Mouse (Mus musculus) kidney, postnatal 25 days (tissue): ENCODE data around the gene Vwa7.
"Not testable (repeated sequence)": the region's sequence is repeated elsewhere in the genome, so short reads cannot be mapped to it uniquely, and the experiment has no call there.

Experiments used
- DNase-seq, 2 experiments: peaks; one replicate each; pipeline ENCODE4 v3.0.0; 2021; ENCODE audit warnings: mixed read lengths in 2 of 2

Gene Vwa7

DNA sequence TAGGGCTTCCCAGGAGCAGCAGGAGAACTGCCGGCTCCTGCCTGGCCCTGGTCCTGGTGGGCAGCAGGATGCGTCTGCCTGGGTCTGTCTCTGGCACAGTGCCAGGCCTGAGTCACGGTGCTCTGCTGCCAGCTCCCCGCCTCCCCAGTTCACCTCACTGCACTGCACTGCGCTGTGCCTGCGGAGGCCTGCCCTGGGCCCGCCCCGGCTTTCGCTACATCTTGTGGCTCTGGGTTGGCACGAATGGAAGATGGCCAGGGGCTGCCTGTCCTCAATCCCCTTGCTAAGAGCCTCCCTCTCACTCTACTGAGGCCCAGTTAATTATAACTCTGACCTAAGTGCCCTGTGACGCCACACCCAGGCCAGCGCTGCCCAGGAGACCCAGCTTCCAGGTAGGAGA is at the start of gene Vwa7:
Gene Vwa7, plus strand, starts transcription at position 204 of the 400 bp plus-strand sequence.
- DNase-seq, result peak; percentile 27 to 64

DNA sequence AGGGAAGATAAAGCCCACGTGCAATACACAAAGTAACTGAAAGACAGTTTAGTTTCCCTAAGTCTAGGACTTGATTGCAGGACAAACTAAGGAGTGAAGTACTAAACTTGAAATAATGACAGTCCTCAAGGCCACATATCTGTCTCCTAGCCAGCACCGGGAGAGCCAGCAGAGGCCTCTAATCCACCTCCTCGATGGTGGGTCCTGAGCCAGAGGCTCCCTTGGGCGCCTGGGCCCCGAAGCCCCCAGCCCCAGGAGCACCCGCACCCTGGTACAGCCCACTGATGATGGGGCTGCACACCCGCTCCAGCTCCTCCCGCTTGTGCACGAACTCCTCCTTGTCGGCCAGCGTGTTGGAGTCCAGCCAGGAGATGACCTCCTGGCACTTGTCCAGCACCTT is 46.6 kb upstream of the Vwa7 start, which contains the start of gene Gm20481:
Gene Gm20481, plus strand, starts transcription at position 91 of the 400 bp plus-strand sequence.
- DNase-seq, result not testable (repeated sequence)

DNA sequence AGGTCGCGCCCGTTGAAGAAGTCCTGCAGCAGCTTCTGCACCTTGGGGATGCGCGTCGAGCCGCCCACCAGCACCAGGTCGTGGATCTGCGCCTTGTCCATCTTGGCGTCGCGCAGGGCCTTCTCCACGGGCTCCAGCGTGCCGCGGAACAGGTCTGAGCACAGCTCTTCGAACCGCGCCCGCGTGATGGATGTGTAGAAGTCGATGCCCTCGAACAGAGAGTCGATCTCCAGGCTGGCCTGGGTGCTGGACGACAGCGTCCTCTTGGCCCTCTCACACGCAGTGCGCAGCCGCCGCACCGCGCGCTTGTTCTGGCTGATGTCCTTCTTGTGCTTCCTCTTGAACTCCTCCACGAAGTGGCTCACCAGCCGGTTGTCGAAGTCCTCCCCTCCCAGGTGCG is 45.5 kb upstream of the Vwa7 start:
- DNase-seq, result not testable (repeated sequence)

DNA sequence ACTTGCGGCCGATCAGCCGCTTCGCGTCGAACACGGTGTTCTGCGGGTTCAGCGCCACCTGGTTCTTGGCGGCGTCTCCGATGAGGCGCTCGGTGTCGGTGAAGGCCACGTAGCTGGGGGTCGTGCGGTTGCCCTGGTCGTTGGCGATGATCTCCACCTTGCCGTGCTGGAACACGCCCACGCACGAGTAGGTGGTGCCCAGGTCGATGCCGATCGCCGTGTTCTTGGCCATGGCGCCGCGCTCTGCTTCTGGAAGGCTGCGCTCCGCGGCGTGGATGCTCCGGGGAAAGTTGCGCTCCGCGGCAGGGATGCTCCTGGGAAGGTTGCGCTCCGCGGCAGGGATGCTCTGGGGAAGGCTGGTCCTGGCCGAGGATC is 44.7 kb upstream of the Vwa7 start:
- not testable (repeated sequence) for DNase-seq

DNA sequence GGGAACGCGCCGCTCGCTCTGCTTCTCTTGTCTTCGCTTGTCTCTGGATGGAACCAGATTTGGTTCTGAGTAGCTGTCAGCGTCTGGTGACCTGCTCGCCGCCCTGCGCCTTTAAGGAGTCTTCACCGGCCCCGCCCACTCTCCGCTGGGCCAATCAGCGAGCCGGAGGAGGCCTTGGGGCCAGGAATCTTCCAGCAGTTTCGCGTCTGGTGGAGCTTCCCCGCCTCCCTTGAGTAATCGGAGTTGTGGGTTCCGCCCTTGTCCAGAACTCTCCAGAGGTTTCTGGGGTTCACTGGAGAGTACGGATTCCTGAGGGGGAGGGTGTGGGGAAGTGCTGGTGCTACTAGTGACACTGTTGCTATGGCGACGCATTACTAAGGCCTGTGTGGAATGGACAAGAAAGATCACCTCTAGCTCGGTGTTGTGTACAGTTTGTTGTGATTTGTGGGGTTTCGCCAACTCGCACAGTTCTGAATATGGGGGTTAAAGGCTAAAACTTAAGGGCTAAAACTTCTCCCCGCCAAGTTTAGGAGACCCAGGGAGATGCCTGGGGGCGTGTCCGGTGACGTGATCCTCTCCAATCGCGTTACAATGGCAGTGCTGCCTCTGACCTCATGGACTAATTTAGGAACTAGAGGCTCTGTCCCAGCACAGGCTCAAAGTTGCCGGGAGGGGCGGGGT is 44.2 kb upstream of the Vwa7 start, which contains the start of the genes Hspa1a and Hspa1l:
Gene Hspa1a, minus strand, starts transcription at position 88 of the 681 bp plus-strand sequence.
Gene Hspa1l, plus strand, starts transcription at position 635 of the 681 bp plus-strand sequence.
- peak; percentile 90 to 94 for DNase-seq

DNA sequence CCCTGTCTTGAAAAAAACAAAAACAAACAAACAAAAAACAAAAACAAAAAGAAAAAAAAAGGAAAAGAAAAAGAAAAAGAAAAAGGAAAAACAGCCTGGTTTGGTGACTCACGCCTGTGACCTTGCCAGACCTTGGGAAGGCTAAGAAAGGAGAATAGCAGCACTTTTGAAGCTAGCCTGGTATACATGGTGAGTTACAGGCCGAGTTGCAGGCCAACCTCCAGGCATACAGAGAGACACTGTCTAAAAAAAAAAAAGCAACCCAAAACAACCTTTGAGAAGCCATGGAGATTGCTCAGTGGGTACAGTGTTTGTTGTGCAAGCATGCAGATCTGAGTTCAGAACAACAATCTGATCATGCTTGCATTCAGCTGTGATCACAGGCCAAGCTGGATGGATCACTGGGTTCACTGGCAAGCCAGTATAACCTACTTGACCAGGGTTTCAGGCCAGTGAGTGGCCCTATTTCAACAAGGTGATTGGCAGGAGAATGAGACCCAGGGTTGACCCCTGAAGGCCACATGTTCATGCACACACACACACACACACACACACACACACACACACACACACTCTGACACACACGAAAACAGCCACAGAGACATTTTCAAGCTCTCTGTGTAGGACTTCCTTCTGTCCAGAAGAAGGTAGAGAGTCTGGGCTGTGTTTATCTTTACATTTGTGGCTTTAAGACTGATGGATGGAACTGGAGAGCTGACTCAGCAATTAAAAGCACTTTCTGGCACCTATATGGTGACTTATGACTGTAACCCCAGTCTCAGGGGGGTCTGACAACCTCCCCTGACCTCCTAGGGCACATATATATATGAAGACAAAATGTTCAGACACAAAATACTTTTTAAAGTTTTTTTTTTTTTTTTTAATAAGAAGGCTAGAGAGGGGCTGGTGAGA is 40.5 kb upstream of the Vwa7 start:
- DNase-seq, result peak in 1 of 2 experiments; percentile 57

DNA sequence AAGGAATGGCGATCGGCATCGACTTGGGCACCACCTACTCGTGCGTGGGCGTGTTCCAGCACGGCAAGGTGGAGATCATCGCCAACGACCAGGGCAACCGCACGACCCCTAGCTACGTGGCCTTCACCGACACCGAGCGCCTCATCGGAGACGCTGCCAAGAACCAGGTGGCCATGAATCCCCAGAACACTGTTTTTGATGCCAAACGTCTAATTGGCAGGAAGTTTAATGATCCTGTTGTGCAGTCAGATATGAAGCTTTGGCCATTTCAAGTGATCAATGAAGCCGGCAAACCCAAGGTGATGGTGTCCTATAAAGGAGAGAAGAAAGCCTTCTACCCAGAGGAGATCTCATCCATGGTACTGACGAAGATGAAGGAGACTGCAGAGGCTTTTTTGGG is 39.4 kb upstream of the Vwa7 start:
- DNase-seq, result no peak

DNA sequence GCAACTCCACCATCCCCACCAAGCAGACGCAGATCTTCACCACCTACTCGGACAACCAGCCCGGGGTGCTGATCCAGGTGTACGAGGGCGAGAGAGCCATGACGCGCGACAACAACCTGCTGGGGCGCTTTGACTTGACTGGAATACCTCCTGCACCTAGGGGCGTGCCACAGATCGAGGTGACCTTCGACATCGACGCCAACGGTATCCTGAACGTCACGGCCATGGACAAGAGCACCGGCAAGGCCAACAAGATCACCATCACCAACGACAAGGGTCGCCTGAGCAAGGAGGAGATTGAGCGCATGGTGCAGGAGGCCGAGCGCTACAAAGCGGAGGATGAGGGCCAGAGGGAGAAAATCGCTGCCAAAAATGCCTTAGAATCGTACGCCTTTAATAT is 38.1 kb upstream of the Vwa7 start:
- no peak for DNase-seq

DNA sequence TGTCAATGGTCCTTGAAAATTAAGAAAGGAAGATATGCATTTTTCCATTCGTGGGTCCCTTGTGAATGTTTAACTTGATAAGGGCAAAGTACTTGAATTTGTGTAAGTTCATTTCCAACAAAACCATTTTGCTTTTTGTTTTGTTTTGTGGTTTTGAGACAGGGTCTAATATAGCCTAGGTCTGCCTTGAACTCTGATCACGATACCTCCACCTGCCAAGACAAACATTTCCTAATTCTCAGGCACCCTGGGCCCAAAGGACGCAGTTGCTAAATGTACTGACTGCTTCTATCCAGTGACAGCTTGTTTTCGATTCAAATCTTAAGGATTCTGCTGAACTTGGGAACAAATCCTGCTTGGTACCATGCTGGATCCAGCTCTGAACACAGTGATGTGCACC is 36.7 kb upstream of the Vwa7 start:
- DNase-seq, result no peak

DNA sequence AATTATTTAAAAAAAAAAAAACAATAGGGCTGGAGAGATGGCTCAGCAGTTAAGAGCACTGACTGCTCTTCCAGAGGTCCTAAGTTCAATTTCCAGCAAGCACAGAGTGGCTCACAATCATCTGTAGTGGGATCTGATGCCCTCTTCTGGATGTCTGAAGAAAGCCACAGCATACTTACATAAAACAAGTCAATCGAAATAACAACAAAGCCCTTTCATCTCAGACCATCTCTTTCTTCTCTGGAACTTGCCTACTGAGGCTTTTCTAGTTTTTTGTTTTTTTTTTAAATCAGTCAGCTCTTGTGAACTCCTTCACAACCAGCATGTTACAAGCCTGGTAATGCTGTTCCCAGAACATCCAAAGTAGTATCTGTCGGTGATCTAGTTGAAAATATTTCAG is 35.7 kb upstream of the Vwa7 start:
- peak; percentile 54 to 63 for DNase-seq

DNA sequence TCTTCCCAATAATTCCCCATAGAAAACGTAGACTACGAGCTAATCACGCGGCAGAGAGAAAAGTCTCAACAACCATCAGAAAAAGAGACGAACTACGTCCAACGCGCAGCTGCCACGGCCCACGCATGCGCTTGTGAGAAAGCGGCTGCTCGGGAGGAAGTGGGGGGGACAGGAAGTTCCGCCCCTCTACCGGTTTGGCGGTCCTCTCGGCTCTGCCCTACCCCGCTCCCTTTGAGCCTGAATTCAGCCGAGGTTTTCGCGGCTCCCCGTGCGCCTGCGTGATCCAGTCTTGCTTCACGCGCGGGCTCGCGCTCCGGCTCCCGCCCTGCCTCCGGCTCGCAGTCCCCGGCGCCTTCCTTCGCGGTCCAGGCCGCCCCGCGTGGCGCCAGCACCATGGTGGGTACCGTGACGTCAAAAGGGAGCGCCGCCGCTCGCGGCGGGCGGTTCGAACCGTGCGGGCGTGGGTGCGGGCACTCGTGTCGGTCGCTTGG is 34.6 kb upstream of the Vwa7 start, which contains the start of gene Lsm2:
Gene Lsm2, plus strand, starts transcription at position 173 of the 491 bp plus-strand sequence.
- peak; percentile 92 to 96 for DNase-seq

DNA sequence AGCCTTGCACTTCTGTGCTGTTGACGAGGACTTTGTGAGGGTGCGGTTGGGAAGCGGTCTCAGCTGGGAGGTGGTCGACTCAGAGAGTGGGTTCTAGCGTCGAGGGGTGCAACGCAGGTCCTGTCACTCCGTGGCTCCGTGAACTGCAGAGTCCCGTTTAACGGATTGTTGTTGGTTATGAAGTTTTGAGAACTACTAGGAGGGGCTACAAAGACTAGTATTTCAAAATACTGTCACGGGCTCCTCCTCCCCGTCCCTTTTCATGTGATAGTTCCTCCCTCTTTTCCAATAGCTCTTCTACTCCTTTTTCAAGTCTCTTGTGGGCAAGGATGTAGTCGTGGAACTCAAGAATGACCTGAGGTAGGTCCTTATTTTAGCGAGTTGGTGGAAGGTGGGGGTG is 34.1 kb upstream of the Vwa7 start:
- no peak for DNase-seq

DNA sequence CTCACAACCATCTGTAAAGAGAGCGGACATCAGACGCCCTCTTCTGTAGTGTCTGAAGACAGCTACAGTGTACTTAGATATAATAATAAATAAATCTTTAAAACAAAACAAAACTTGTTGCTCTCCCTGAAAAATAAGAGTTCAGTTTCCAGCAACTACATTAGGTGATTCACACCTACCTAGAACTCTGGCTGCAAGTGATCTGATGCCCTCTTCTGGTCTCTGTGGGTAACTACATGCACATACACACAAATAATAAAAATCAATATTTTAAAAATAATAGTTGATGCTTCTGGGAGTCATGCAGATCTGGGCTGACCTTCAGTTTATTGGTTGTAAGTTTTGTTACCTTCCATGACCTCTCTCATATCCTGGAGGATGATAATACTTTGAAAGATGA is 32.2 kb upstream of the Vwa7 start:
- DNase-seq, result peak in 1 of 2 experiments; percentile 50

DNA sequence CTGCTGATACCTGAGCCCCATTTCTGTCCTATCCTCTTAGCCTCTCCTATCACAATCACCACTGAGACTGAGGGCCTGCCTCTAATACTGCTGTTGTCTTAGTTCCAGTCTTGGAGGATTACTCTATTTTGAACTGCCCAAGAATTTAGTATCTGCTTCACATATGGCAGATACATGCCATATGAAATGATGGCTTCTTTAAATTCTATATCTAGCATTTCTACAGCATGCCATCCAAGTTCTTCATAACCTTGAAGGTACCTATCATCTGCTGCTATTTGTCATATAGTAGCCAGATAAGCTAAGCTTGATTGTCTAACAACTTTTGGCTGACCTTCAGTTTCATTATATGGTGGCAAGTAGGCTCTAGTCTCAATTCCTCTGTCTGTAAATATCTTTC is 21.6 kb upstream of the Vwa7 start:
- DNase-seq, result no peak

DNA sequence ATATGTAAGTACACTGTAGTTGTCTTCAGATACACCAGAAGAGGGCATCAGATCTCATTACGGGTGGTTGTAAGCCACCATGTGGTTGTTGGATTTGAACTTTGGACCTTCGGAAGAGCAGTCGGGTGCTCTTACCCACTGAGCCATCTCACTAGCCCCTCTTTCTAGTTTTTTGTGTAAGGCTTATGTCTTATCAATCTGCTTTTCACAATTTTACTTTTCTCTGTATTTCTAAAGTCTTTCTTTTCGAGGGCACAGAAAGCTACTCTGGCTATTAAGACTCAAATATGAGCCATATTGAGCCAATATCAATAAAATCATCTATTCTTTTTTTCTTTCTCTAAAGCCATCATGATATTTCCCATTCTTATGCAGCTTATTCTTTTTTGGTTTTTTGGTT is 21.2 kb upstream of the Vwa7 start:
- peak in 1 of 2 experiments; percentile 15 for DNase-seq

DNA sequence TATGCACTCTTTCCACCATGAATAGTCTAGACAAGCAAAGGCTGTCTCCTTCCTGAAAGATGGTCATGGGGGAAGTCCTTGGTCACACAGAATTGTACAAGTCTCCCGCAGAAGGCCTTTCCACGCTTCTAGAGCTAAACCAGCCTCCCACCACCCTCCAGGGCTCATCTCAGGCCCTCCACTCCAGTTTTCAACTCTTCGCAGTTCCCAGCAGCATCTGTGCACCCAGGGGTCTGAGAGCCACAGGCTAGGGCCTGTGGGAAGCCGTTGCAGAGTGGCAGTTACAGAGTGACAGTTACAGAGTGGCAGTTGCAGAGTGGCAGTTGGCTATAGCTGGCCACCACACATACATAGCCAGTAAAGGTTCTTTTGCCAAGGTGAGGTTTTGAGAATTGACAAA is 20.5 kb upstream of the Vwa7 start:
- DNase-seq, result peak in 1 of 2 experiments; percentile 16

DNA sequence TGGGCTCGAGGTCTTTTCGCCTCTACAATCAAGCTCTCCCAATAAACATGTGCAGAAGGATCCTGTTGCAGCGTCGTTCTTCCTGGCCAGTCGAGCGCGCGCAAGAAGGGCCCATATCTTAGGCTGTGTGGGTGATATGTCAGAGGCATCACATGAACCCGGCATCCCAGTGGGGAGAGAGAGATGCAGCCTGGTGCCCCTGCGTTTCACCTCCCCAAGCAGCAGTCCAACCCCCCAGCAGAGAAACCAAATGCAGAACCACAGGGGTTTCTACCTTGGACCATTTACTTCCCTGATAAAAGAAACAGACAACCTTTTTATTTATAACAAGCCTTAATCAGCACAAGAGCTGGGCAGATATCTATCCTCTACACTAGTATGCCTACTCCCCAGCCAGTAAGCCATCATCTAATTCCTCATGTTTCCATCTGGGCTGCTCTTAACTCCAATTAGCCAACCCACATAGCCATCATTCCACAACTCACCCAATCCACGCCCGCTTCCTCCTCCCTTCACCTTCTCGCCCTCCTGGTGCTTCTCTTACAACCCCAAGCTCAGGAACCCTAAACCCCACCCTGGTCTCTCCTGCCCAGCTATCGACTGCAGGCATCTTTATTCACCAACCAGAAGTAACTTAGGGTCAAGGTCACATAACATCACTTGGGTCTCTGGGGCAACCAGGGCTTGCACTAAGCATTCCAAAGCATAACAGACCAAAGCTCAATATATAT is 19.8 kb upstream of the Vwa7 start:
- peak in 1 of 2 experiments; percentile 26 for DNase-seq

DNA sequence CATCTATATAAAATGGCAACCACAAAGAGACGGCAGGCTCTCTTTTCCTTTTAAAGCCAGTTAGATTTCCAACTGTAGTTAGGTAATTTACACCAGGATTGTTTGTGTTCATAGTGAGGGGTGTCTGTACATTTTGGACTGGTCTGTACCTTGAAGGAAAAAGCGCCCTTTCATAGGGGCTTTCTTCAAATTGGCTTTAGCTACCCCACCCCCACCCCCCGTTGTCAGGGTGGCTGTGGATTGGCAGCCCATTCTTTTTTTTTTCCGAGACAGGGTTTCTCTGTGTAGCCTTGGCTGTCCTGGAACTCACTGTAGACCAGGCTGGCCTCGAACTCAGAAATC is 19.3 kb upstream of the Vwa7 start:
- peak in 1 of 2 experiments; percentile 15 for DNase-seq

DNA sequence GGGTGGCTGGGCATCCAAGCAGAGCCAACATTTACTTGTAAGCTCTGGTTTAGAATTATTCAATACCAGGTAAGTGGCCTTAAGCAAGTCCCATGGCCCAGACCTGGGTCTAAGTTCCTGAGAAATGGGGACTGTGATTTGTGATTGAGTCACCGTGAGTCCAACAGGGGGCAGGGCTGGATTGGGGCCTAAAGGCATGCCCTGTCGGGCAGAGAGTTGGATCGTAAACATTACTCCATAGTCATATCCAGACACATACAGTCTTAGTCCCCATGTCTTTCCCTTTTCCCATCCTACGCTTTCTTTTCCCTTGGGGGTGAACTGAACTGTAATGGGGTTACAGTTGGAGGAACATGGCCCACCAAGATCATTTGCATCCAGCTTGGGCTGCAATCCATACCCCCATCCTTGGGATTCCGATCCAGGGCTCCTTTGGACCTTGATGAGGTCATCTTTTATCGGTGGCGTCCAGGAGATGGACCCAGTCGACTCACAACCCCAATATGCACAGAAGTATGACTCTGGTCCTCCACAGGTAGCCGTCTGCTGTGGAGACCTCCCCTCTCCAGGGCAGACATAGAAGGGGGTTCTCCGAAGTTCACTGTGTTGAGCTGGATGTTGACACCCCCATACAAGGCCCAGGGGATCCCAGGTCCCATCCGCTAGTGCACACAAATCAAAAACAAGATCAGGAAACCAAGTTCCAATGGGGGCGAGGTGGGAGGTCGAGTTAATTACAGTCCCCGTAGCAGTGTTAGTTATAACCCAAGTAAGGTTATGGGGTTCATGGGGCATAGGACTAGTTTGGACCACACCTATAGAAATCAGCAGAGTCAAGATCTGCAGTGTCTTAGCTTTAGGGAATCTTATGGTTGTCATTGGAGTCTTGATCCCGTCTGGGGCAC is 17.6 kb upstream of the Vwa7 start:
- DNase-seq, result no peak

DNA sequence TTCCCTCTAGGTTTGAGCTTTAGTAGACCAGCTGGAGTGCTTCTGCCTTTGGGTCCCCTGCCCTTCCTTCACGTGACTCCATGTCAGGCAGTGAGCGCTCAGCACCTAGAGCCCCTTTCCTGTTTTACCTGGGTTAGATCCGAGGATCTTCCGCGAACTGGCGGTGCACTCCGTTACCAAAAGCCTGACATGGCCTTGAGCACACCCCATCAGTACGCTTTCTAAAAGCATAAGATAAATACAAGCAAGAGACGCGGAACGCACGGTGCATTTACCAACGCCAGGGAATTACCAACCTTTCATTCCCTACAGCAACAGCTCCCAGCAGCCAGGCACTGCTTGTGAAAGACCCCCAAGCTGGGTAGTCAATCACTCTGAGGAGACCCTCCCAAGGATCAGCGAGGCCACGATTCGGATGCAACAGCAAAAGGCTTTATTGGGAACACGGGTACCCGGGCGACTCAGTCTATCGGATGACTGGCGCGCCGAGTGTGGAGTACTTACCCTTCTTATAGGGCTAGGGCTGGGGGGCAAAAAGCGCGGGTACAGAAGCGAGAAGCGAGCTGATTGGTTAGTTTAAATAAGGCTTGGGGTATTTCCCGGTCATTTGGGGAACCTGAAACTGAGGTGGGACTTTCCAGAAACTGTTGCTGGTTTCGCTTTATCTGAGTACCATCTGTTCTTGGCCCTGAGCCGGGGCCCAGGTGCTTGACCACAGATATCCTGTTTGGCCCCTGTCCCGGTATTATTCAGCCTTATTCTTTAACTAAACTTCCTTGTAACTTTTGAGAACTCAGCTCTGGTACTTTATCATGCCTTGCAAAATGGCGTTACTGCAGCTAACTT is 16.3 kb upstream of the Vwa7 start:
- DNase-seq, result not testable (repeated sequence)
